Mouse (Mus musculus) small intestine, adult 2 months (tissue): ENCODE measurements around the gene Aff3.

Source experiments
- CTCF ChIP-seq: fragments of 200-500 bp; IDR thresholded peaks from 2 replicates; pipeline ENCODE4 v1.5.1; 2012; ENCODE audit warnings: low read depth, mild to moderate bottlenecking, control low read depth, inconsistent platforms, low read length, moderate library complexity, mixed read lengths; ENCODE audit not compliant: insufficient replicate concordance, insufficient read length; ENCODE audit errors: extremely low read depth
- POLR2A ChIP-seq: fragments of 200-500 bp; IDR thresholded peaks from 2 replicates; pipeline ENCODE4 v1.6.1; 2012; ENCODE audit warnings: low read depth, mild to moderate bottlenecking, control low read depth, inconsistent platforms, low read length, moderate library complexity

GRCm38 (mm10) chr1:38664261-38664660, 494 bp downstream of the Aff3 start:
- TF ChIP-seq CTCF (no peak), POLR2A (no peak)
